Mouse (Mus musculus) Patski (cell line): ENCODE data around the gene Lgals3. TPM values are rescaled to one million over a fixed set of nuclear protein-coding genes. Genes with fewer than 3 reads are reported as not detected.

ENCODE experiments used
- ATAC-seq: fragments of 100-300 bp; one replicate; pipeline ENCODE4 v1.8.0; 2021
- CTCF ChIA-PET: fragments of 350-600 bp; sonication (Branson Sonifier 250); formaldehyde crosslinking; loops from one replicate; lab custom pipeline; 2022; ENCODE audit warnings: inconsistent platforms; lab: Charles Lee
- POLR2A ChIA-PET: fragments of 350-600 bp; sonication (Branson Sonifier 250); formaldehyde crosslinking; loops from one replicate; lab custom pipeline; 2022; ENCODE audit warnings: antibody characterized with exemption, inconsistent platforms; lab: Charles Lee
- DNase-seq: peaks from one replicate; pipeline ENCODE4 v3.0.0-alpha.2; 2011; ENCODE audit warnings: low read depth, low spot score
- H3K27me3 ChIP-seq: fragments of 371-371 bp; one replicate; pipeline ENCODE4 v1.5.1; 2021
- CTCF ChIP-seq: fragments of 100-300 bp; IDR thresholded peaks from one replicate; pipeline ENCODE4 v1.5.1; 2021
- in situ Hi-C: fragments of 300-500 bp; cut with MboI; formaldehyde crosslinking; loops from 3 replicates; pipeline ENCODE4 v1.11.1; 2018; ENCODE audit warnings: low pct_unique_long_range_greater_than_20kb, mixed read lengths
- polyA plus RNA-seq: library from polyadenylated mRNA; unstranded; gene quantifications from one replicate; pipeline ENCODE4 v1.2.3, GENCODE M21; 2021

The Lgals3 gene
- polyA plus RNA-seq, 1 experiment from 2014 or later: 453 TPM

DNA sequence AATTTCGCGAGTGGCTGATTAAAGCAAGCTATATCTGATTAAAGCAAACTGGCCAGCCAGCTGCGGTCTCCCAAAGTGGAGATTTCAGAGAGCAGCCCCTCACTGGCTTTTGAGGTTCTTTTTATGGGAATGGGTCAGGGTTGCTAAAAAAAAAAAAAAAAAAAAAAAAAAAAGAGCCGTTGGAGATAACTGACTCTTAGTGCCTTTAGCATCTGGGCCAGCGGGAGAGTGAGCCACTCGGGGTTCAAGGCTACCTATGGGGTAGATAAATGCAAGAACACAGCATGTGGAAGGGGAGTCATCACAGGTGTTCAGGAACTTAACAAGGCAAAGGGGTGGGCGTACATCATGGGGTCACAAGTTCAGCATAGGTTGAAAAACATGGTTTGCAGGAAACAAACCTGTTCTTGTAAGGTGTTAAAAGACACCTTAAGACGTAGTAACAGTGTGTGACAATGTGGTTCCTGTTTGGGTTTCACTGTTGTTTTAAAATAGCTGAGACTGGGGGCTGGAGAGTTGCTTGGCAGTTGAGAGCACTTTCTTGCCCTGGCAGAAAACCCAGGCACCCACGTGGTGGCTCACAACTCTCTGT, 51.6 kb downstream of the Lgals3 start:
- ChIA-PET POLR2A (no interaction called here), CTCF (no interaction called here)
- TF ChIP-seq CTCF: no peak
- DNase-seq (no peak), ATAC-seq (no peak)
- in situ Hi-C loops: no loop called here
- no peaks in the 10 kb centered on the region for H3K27me3 ChIP-seq

DNA sequence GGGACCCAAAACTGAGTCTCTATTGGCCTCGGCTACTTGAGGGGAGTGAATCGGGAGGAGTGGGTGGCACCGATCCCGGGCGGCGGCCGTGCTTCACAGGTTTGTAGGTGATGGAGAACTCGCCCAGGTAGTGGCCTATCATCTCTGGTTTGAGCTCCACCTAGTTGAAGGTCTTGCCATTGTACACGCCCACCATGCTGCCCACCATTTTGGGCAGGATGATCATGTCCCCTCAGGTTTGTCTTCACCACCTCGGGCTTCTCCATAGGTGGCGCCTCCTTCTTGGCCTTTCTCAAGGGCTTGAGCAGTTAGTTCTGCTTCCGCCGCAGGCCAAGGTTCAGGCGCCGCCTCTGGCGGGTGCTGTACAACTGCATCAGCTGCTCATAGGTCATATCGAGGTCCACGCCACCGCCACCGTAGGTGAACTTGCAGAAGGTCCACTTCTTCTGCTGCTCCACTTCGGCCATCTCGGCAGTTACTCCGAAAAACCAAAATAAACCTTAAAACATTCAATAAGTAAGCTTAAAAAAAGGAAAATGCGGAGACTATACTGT, 52.2 kb downstream of the Lgals3 start:
- no peak for TF ChIP-seq CTCF
- DNase-seq (no peak), ATAC-seq (no peak)
- POLR2A ChIA-PET: no interaction called here
- in situ Hi-C loops: no loop called here
- CTCF ChIA-PET: no interaction called here
- no peaks in the 10 kb centered on the region for H3K27me3 ChIP-seq

DNA sequence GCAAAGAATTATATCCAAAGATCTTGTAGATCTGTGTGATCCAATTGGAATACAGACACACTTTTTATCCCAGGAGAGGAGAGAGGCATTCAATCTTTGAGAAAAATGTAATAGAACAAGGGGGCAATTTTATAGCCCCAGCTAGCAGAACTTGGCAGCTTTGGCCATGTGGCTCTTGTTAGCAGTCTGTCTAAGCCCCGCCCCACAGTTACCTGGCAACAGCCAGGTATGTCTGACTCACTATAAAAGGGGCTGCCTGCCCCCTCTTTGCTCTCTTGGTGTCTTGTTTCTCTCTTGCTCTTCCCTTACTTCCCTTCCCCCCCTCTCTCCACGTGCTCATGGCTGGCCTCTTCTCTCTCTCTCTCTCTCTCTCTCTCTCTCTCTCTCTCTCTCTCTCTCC, 54.1 kb downstream of the Lgals3 start:
- POLR2A ChIA-PET: no interaction called here
- no peak for TF ChIP-seq CTCF
- in situ Hi-C loops: no loop called here
- CTCF ChIA-PET: interaction anchor here (0.9 kb wide), 1 partner anchor 51 kb away, joined by 3 read pairs; no protein-coding TSS in a partner anchor
- H3K27me3 ChIP-seq: no peaks in the 10 kb centered on the region
- ATAC-seq (no peak), DNase-seq (no peak)

DNA sequence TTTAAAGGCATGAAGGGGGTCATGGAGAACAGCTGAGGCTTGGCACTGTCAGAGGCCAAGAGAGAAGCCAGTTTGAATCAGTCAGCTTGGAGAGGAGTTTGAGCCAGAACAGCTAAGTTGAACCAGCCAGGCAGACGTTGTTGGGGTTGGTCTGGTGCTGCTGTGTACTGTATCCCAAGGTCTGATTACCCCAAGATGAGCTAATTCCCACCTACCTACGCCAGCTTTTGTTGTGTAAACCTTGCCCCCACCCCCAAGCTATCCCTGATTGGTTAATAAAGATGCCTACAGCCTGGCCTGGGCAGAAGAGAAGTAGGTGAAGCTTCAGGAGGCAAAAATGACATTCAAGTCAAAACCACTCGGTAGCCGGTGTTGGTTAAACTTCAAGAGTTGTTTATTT, 54.9 kb downstream of the Lgals3 start:
- POLR2A ChIA-PET: no interaction called here

DNA sequence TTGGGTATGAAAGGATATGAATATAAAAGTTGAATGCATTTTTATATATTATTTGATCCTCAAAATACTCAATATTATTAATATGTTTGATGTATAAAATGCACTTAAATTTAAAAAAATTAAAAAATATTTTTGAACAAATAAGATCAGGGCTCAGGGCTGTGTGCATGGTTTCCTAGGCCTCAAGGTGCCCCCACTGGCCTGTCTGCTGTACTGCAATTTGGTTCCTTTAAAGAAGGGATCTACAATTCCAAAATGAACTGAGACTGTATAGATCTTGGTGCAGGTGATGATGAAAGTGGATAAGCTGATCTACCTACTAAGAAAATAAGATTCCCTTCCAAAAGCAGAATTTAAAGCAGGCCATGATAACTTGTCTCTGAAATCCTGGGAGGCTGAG, 65.4 kb downstream of the Lgals3 start:
- CTCF ChIA-PET: interaction anchor here (0.8 to 0.9 kb wide), 3 partner anchors 8 to 82 kb away, joined by 3 read pairs; no protein-coding TSS in a partner anchor
- H3K27me3 ChIP-seq: no peaks in the 10 kb centered on the region
- in situ Hi-C loops: no loop called here
- ATAC-seq (no peak), DNase-seq (no peak)
- peak; percentile 49 for TF ChIP-seq CTCF
- POLR2A ChIA-PET: no interaction called here

More for the DNA sequence above, 54.9 kb downstream of the Lgals3 start:
- DNase-seq (no peak), ATAC-seq (no peak)
- H3K27me3 ChIP-seq: no peaks in the 10 kb centered on the region
- CTCF ChIA-PET: no interaction called here
- TF ChIP-seq CTCF: no peak
- in situ Hi-C loops: no loop called here

Other genes starting within 250 kb of the Lgals3 start
- gene Gch1, start 178.3 kb upstream of the Lgals3 start, polyA plus RNA-seq: 2.2 TPM
- gene Wdhd1, start 90.9 kb upstream of the Lgals3 start, polyA plus RNA-seq: 10.6 TPM
- 14.5 TPM for gene Socs4, start 90.8 kb upstream of the Lgals3 start, polyA plus RNA-seq
- 51.6 TPM for gene Mapk1ip1l, start 69.5 kb upstream of the Lgals3 start, polyA plus RNA-seq
- gene Dlgap5, start 50.7 kb downstream of the Lgals3 start, polyA plus RNA-seq: 38.3 TPM
- 23.0 TPM for gene Fbxo34, start 82.7 kb downstream of the Lgals3 start, polyA plus RNA-seq
- gene Atg14, start 202.9 kb downstream of the Lgals3 start, polyA plus RNA-seq: 11.9 TPM